Mouse (Mus musculus): ENCODE data around the gene Serinc4.

Gene Serinc4

GRCm38 (mm10) chr2:121448136-121448535 is 8.4 kb downstream of the Serinc4 start:
- no peak for DNase-seq (ENCODE audit: extremely low read depth, low read depth, low spot score)

- no peak for DNase-seq (ENCODE audit: extremely low read depth, low read depth, low spot score)
These were observed 9.6 kb downstream of the Serinc4 start for GRCm38 (mm10) chr2:121447006-121447405.

GRCm38 (mm10) chr2:121446506-121446905 is 10.1 kb downstream of the Serinc4 start:
- DNase-seq (ENCODE audit: extremely low read depth, low read depth, low spot score) = no peak

GRCm38 (mm10) chr2:121445117-121445516 is 11.5 kb downstream of the Serinc4 start:
- DNase-seq (ENCODE audit: extremely low read depth, low read depth, low spot score) = no peak

GRCm38 (mm10) chr2:121444178-121444577 is 12.4 kb downstream of the Serinc4 start, which contains the start of gene Ell3:
Ell3 (minus strand) TSS chr2:121444278.
- DNase-seq (ENCODE audit: extremely low read depth, low read depth, low spot score) = no peak

- no peak for DNase-seq (ENCODE audit: extremely low read depth, low read depth, low spot score)
These were observed 13.6 kb downstream of the Serinc4 start for GRCm38 (mm10) chr2:121443068-121443349.

GRCm38 (mm10) chr2:121442259-121443067 is 14.1 kb downstream of the Serinc4 start:
- peak; percentile 39 for DNase-seq (ENCODE audit: extremely low read depth, low read depth, low spot score)

- DNase-seq (ENCODE audit: extremely low read depth, low read depth, low spot score) = no peak
These were observed 14.8 kb downstream of the Serinc4 start for GRCm38 (mm10) chr2:121441800-121442199.

GRCm38 (mm10) chr2:121440834-121441605 is 15.6 kb downstream of the Serinc4 start:
- no peak for DNase-seq (ENCODE audit: extremely low read depth, low read depth, low spot score)

- no peak for DNase-seq (ENCODE audit: extremely low read depth, low read depth, low spot score)
These were observed 16.8 kb downstream of the Serinc4 start for GRCm38 (mm10) chr2:121439746-121440145.

GRCm38 (mm10) chr2:121434854-121435253 is 21.7 kb downstream of the Serinc4 start:
- DNase-seq (ENCODE audit: extremely low read depth, low read depth, low spot score) = no peak

GRCm38 (mm10) chr2:121425890-121426289 is 30.7 kb downstream of the Serinc4 start:
- DNase-seq (ENCODE audit: extremely low read depth, low read depth, low spot score) = no peak

GRCm38 (mm10) chr2:121423166-121423565 is 33.4 kb downstream of the Serinc4 start:
- no peak for DNase-seq (ENCODE audit: extremely low read depth, low read depth, low spot score)

- DNase-seq (ENCODE audit: extremely low read depth, low read depth, low spot score) = no peak
These were observed 38.1 kb downstream of the Serinc4 start for GRCm38 (mm10) chr2:121418476-121418875.

- no peak for DNase-seq (ENCODE audit: extremely low read depth, low read depth, low spot score)
These were observed 40.2 kb downstream of the Serinc4 start for GRCm38 (mm10) chr2:121416356-121416755.

- DNase-seq (ENCODE audit: extremely low read depth, low read depth, low spot score) = no peak
These were observed 41.0 kb downstream of the Serinc4 start for GRCm38 (mm10) chr2:121415591-121415990.

GRCm38 (mm10) chr2:121415103-121415502 is 41.5 kb downstream of the Serinc4 start:
- DNase-seq (ENCODE audit: extremely low read depth, low read depth, low spot score) = no peak

GRCm38 (mm10) chr2:121414139-121414685 is 42.4 kb downstream of the Serinc4 start:
- no peak for DNase-seq (ENCODE audit: extremely low read depth, low read depth, low spot score)

GRCm38 (mm10) chr2:121413387-121414042 is 43.1 kb downstream of the Serinc4 start, which contains the start of the genes Pdia3 and Catsper2:
Pdia3 (plus strand) TSS chr2:121413775.
Catsper2 (minus strand) TSS chr2:121413792.
- DNase-seq (ENCODE audit: extremely low read depth, low read depth, low spot score) = peak; percentile 13

GRCm38 (mm10) chr2:121412843-121413386 is 43.7 kb downstream of the Serinc4 start:
- DNase-seq (ENCODE audit: extremely low read depth, low read depth, low spot score) = no peak

- no peak for DNase-seq (ENCODE audit: extremely low read depth, low read depth, low spot score)
These were observed 48.4 kb downstream of the Serinc4 start for GRCm38 (mm10) chr2:121408160-121408559.

All from fat pad, adult 2 months (tissue).